Mouse (Mus musculus) colon, adult 2 months (tissue): ENCODE data around the gene Gm13030. TPM values are rescaled to one million over a fixed set of nuclear protein-coding genes. Genes with fewer than 3 reads are reported as not detected.

Experiments
- polyA plus RNA-seq: library from polyadenylated mRNA; depleted of rRNA; stranded (reverse); fragments of >200 nt; gene quantifications from 2 replicates; pipeline ENCODE4 v1.2.3, GENCODE M21; 2012; rRNA removed

The Gm13030 gene
- not detected in 2 replicates for polyA plus RNA-seq

GRCm38 (mm10) chr4:138873864-138874263 lies at the start of gene Gm13030:
Gene Gm13030 (minus strand): TSS chr4:138873964.

DNA sequence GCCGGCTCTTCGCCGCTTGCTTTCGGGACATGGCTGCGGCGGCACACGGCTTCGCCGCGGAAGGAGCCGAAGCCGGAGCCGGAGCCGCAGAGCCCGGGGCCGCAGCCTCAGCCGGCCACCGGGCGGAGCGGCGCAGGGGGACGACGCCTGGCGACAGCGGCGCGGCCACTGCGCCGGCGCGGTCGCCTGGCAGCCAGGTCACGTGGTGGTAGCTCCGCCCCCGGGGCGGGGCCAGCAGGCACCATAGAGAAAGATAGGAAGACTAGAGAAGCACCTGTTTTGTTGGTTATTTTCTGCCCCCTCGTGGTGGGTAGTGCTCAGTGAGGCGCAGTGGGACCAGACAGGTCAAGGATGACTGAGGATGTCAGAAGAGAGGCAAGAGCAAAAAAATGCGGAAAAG lies 40.0 kb upstream of the Gm13030 start, which contains the start of gene Otud3:
Gene Otud3, minus strand, starts transcription at position 149 of the 400 bp plus-strand sequence.

GRCm38 (mm10) chr4:138877731-138878130 lies 4.0 kb upstream of the Gm13030 start, which contains the start of gene Pla2g2e:
Gene Pla2g2e (plus strand): TSS chr4:138877942.

DNA sequence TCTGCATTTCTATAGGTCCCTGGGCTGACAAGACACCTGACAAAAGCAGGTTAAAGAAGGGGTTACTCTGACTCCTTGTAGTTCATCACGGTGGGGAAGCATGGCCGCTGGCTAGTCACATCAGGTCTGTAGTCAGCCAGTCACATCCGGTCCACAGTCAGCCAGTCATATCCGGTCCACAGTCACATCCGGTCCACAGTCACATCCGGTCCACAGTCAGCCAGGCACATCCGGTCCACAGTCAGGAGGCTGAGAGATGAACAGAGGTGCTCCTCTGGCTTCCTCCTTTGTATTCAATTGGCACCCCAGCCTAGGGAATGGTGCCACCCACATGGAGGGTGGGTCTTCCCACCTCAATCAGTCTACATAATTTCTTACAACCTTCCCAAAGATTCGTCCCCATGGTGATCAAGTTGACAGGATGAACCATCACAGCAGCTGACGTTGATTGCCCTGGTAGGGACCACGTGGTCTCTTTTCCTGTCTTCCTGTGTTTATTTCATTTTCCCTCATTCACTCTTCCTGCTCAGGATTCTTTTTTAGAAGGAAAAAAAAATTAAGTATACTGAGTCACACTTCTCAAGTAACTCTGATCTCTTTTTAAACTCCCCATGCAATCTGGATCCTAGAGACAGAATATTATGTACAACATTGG lies 10.3 kb downstream of the Gm13030 start, which contains the start of gene Pla2g5:
Gene Pla2g5, minus strand, starts transcription at position 139 of the 655 bp plus-strand sequence.

Other genes with a start within 250 kb of the Gm13030 start
- 0.29 TPM in 2 replicates for gene Vwa5b1, start 238.1 kb downstream of the Gm13030 start, polyA plus RNA-seq
- gene Pla2g2c, start 149.2 kb downstream of the Gm13030 start, polyA plus RNA-seq: 2.1 and 2.4 TPM in 2 replicates
- 8.6 and 11.5 TPM in 2 replicates for gene Ubxn10, start 136.8 kb downstream of the Gm13030 start, polyA plus RNA-seq
- gene Pla2g2f, start 116.3 kb downstream of the Gm13030 start, polyA plus RNA-seq: 52.8 and 56.5 TPM in 2 replicates
- 1.4 and 1.6 TPM in 2 replicates for gene Pla2g2d, start 98.2 kb downstream of the Gm13030 start, polyA plus RNA-seq
- gene Pla2g5, start 10.5 kb downstream of the Gm13030 start, polyA plus RNA-seq: 34.1 and 44.1 TPM in 2 replicates
- 0.49 and 1.3 TPM in 2 replicates for gene Pla2g2e, start 4.0 kb upstream of the Gm13030 start, polyA plus RNA-seq
- 11.8 and 12.4 TPM in 2 replicates for gene Otud3, start 40.0 kb upstream of the Gm13030 start, polyA plus RNA-seq
- 677 and 736 TPM in 2 replicates for gene Rnf186, start 93.1 kb upstream of the Gm13030 start, polyA plus RNA-seq
- 40.4 and 48.0 TPM in 2 replicates for gene Tmco4, start 98.9 kb upstream of the Gm13030 start, polyA plus RNA-seq
- gene Htr6, start 201.6 kb upstream of the Gm13030 start, polyA plus RNA-seq: 0.19 and 0.29 TPM in 2 replicates
- gene Nbl1, start 219.0 kb upstream of the Gm13030 start, polyA plus RNA-seq: 210 and 301 TPM in 2 replicates